Mouse (Mus musculus) spleen, adult 12 weeks (tissue): ENCODE results near the gene Cfap97.
"Not testable (repeated sequence)": the region's sequence is repeated elsewhere in the genome, so short reads cannot be mapped to it uniquely, and the experiment has no call there.

Experiments used
- DNase-seq: peaks from one replicate; pipeline ENCODE4 v3.0.0; 2022; ENCODE audit warnings: low spot score

The Cfap97 gene

GRCm38 (mm10) chr8:46226622-46227021, 75.1 kb downstream of the Cfap97 start:
- DNase-seq, result no peak

DNA sequence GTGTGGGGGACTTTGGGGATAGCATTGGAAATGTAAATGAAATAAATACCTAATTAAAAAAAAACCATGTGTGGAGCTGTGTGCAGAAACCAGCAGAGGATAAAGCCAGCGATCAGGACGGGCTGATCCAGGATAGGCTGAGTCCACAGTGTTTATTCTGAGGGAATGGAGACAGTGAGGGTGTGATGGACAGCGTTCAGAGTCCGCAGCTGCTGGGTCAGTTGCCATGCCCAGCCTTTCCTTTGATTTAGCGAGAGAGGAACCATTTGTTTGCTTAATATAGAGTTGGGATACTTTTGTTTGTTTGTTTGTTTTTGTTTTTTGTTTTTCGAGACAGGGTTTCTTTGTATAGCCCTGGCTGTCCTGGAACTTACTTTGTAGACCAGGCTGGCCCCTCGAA, 80.4 kb downstream of the Cfap97 start:
- DNase-seq, result not testable (repeated sequence)

DNA sequence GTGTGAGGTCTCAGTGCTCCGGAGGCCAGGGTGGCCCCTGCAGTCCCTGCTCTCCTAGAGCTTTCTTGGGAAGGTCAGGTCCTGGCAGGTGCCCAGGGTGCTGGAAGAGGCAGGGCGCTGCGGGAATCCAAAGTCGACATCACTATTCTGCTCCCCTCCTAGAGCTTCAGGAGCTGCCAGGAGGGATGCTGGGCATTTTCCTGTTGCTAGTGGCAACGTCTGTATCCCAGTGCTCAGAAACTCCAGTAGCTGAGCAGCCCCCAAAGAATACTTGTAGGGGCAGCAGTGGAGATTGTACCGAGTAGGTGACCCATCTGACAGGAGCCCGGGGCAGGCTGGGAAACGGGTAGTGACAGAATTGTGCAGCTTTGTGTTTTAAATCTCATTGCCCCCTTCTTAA, 81.2 kb downstream of the Cfap97 start:
- no peak for DNase-seq

DNA sequence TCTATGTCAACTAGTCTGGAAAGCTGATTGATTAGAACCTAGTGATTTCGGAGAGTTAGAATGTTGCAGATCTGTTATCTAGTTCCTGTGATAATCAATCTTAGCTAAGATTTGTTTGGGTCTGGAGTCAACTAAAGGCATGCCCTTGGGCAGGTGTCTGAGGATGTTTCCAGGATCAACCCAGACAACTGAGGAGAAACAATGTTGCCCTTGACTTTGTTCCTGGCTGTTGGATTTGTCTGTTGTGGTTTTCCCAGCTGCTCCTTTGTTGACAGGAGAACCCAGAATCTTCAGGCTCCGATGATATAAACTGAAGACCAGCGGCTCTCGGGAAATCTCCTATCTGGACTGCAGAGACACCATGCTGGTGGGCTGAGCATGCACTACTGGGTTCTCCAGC, 83.2 kb downstream of the Cfap97 start:
- DNase-seq, result no peak

DNA sequence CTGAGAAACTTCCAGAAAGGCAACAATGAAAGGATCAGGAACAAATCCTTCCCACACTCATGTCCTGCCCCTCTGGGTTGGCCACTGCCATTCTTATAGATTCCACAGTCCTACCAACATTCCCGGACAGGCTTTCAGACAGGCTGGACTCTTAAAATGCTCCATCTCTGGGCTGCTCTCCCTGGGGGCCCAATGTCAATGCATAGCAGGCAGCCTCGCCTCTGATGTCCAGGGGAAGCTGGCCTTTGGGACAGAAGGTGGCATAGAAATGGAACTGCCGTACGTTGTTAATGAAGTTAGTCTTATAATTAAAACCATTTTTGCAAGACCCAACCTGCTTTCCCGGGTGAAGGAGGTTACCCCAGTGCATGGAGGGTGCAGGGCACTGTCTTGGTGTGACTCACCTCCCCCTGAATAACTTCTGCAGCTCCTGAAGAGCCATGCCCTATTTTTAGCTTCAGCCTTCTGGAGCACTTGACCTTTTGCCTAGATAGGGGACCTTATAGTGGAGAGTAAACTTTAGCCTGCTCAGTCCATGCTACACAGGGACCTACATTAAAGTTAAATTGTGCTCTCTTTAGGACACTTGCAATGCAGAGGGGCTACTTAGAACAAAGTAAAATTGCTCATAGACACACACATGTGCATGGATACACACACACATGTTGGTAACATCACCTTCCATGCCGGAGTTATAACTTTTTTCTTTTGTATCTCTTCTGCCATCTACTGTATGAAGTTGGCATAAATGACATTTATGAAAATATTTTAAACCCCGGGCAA, 85.1 kb downstream of the Cfap97 start:
- DNase-seq, result no peak

GRCm38 (mm10) chr8:46241568-46242374, 90.2 kb downstream of the Cfap97 start:
- DNase-seq, result peak; percentile 52

DNA sequence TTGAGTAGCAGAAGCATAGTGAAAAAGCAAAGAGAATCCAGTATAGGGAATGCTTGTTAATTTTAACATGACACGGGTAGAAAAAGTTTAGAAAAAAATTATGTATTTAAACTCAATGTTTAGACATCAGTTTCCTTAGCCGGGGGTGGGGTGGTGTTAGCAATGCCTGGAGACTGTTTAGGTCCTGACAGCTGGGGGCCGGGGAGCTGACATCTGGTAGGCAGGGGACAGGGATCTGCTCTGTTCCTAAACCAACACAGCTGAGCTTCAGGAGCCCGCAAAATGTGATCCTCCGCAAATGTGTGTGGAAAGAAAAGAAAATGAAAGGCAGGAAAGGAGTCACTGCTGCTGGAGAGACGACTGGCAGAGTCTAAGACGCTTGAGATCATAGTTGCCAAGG, 91.4 kb downstream of the Cfap97 start:
- no peak for DNase-seq
